Mouse (Mus musculus): ENCODE data around the gene Efna3.

DNA sequence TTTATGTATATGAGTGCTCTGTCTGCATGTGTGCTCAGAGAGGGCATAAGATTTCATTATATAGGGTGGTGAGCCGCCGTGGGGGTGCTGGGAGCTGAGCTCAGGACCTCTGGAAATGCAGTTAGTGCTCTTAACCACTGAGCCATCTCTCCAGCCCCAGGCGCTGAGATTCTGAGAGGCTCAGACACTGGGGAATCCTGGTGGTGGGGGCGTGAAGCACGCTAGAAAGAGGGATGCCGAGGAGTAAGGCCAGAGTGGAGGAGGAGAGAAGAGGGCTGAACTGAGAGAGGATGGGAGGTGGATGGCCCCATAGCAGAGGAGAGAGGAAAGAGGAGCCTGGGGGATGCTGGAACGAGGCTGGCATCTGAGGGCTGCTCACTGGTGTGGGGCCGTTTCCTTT is 41.9 kb upstream of the Efna3 start:
- no peak for TF ChIP-seq CTCF (IDR thresholded peaks at IDR 0.05; ENCODE audit: borderline replicate concordance, control insufficient read depth, extremely low read depth, insufficient read depth, low read length, poor library complexity)
- no peak for TF ChIP-seq POLR2A (IDR thresholded peaks at IDR 0.05; ENCODE audit: control insufficient read depth, extremely low read depth, insufficient read depth, low read length, poor library complexity)

Measured in thymus, adult 2 months (tissue).